Mouse (Mus musculus) intestine, embryonic 16.5 days (tissue): ENCODE data around the gene Zfp202. TPM values are rescaled to one million over a fixed set of nuclear protein-coding genes. Genes with fewer than 3 reads are reported as not detected.
A peak's percentile ranks its signal among the peaks of the same experiment; 100 is the strongest.

Experiments used
- ATAC-seq: fragments of 200-750 bp; cut with Nextera tagmentation; 2 replicates; pipeline ENCODE4 v1.8.0; 2017; ENCODE audit warnings: moderate TSS enrichment, moderate library complexity
- H3K27ac ChIP-seq: fragments of 300-500 bp; sonication (generic); 2 replicates; pipeline ENCODE4 v1.5.1; 2014; ENCODE audit warnings: mild to moderate bottlenecking, low read length
- H3K27me3 ChIP-seq: fragments of 300-500 bp; sonication (generic); replicated peaks from 2 replicates; pipeline ENCODE4 v1.6.1; 2014; ENCODE audit warnings: low read length, control low read depth, mixed read lengths; ENCODE audit not compliant: control insufficient read depth, insufficient read depth
- H3K36me3 ChIP-seq: fragments of 300-500 bp; sonication (generic); 2 replicates; pipeline ENCODE4 v1.6.1; 2014; ENCODE audit warnings: low read length, control low read depth; ENCODE audit not compliant: control insufficient read depth, insufficient read depth
- H3K4me1 ChIP-seq: fragments of 300-500 bp; sonication (generic); 2 replicates; pipeline ENCODE4 v1.6.1; 2014; ENCODE audit warnings: low read length, control low read depth, mixed read lengths; ENCODE audit not compliant: control insufficient read depth, insufficient read depth
- H3K4me2 ChIP-seq: fragments of 300-500 bp; sonication (generic); 2 replicates; pipeline ENCODE4 v1.6.1; 2014; ENCODE audit warnings: low read depth, low read length, control low read depth
- H3K4me3 ChIP-seq: fragments of 300-500 bp; sonication (generic); 2 replicates; pipeline ENCODE4 v1.5.1; 2014; ENCODE audit warnings: mild to moderate bottlenecking, low read length
- H3K9ac ChIP-seq: fragments of 300-500 bp; sonication (generic); 2 replicates; pipeline ENCODE4 v1.6.1; 2014; ENCODE audit warnings: low read depth, low read length
- H3K9me3 ChIP-seq: fragments of 300-500 bp; sonication (generic); 2 replicates; pipeline ENCODE4 v1.6.1; 2016; ENCODE audit warnings: low read length, control low read depth; ENCODE audit not compliant: control insufficient read depth
- WGBS: fragments of 180-500 bp; shearing (Covaris S2); extraction: QIAGEN DNeasy Blood & Tissue Kit; methylation state at CpG from one replicate; pipeline ENCODE4 v1.1.7; 2014; 5-methylcytosine and 5-hydroxymethylcytosine counted together
- polyA plus RNA-seq: library from polyadenylated mRNA; unstranded; fragments of >200 nt; fragmentation: Nextera tagmentation; extraction: Ambion mirVana; gene quantifications from 2 replicates; pipeline ENCODE4 v1.2.1, GENCODE M21; 2015

The Zfp202 gene
- polyA plus RNA-seq, 1 experiment from 2014 or later = 3.1 TPM

DNA sequence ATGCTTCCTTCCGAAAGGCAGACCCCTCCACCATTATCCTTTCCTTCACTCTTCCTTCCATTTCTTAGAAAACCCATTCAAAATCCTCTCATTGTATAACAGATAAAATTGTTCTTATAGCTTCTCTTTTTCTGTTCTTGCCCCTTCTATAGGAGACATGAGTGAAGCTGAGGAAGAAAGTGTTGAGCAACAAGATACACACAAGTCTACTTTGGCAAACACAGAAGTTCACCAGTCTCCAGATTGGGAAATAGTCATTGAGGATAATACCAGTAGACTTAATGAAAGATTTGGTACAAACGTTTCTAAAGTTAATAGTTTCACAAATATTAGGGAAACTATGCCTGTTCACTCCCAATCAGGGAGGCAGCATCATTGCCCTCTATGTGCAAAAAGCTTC is 18.6 kb downstream of the Zfp202 start:
- H3K4me3 ChIP-seq = no peak overlapping the region
- no peak for ATAC-seq
- no peaks in the 10 kb centered on the region for H3K9me3 ChIP-seq
- no peak overlapping the region for H3K9ac ChIP-seq
- H3K27ac ChIP-seq = no peak overlapping the region
- no peaks in the 10 kb centered on the region for H3K4me1 ChIP-seq
- WGBS = 90% methylated on average over 2 of the region's 2 CpGs
- no peak overlapping the region for H3K4me2 ChIP-seq
- no peaks in the 10 kb centered on the region for H3K27me3 ChIP-seq
- peaks cover 3% of the 10 kb centered on the region; the same call in 1 of the 2 replicates for H3K36me3 ChIP-seq

DNA sequence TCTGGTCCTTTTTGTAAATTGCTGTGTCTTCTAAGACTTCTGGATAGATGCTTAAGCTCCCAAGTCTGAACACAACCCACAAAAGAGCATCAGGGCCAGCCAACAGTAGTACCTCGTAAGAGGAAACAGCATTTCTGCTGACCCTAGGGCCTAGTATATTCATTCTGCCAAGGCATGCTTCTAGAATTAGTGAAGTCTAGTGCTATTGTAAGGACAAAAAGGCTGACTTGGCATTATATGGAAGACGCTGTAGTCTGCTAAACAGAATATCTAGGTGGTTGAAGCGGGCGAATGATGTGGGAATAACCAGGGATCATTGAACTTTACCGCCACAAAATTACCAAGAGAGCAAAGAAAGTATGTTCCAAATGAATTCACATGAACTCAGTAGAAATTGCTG is 21.9 kb downstream of the Zfp202 start:
- Histone ChIP-seq H3K4me2 (no peak overlapping the region), H3K27ac (no peak overlapping the region), H3K36me3 (peaks cover 3% of the 10 kb centered on the region; the same call in 1 of the 2 replicates), H3K9ac (no peak overlapping the region), H3K4me1 (no peaks in the 10 kb centered on the region), H3K27me3 (no peaks in the 10 kb centered on the region), H3K4me3 (no peak overlapping the region), H3K9me3 (no peaks in the 10 kb centered on the region)
- WGBS = 92% methylated on average over 5 of the region's 5 CpGs
- no peak for ATAC-seq

DNA sequence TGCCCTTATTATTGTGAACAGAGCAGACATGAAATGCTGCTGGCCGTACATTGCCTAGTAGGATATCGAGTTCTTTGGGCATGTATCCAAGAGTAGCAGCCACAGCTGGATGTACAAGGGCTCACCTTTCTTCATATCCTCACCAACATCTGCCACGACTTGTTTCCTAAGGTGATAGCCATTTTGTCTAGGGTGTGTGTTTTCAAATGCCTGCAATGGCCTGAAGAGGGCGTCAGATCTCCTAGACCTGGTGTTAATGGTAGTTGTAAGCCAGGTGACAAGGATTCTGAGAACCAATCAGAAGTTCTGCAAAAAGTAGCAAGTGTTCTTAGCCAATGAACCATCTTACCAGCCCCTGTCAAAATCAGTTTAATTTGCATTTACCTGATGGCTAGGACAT is 24.5 kb downstream of the Zfp202 start:
- Histone ChIP-seq H3K9me3 (no peaks in the 10 kb centered on the region), H3K4me1 (no peaks in the 10 kb centered on the region), H3K27me3 (no peaks in the 10 kb centered on the region), H3K36me3 (no peaks in the 10 kb centered on the region), H3K9ac (no peak overlapping the region), H3K27ac (no peak overlapping the region), H3K4me2 (no peak overlapping the region), H3K4me3 (no peak overlapping the region)
- ATAC-seq = no peak
- WGBS = 67% methylated on average over 4 of the region's 4 CpGs

DNA sequence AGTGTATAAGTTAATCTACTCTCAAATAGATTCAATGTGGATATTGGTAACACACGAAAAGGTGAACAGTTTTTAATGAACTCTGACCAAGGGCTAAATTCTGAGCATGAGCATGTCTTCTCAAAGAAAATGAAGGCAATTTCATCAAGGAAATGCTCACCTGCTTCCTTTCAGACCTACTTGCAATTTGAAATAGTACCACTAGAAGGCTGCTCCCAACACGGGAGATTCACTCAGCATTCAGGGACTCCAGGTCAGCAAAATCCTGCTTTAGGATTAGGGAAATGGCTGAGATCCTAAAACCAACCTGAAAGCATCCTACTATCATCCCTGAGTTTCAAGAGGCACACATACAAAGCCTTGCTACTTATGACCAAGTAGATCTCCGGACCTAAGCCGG is 32.2 kb downstream of the Zfp202 start:
- no peak overlapping the region for H3K4me2 ChIP-seq
- no peaks in the 10 kb centered on the region for H3K36me3 ChIP-seq
- no peak overlapping the region for H3K27ac ChIP-seq
- whole genome bisulfite sequencing = 67% methylated on average over 4 of the region's 4 CpGs
- no peaks in the 10 kb centered on the region for H3K27me3 ChIP-seq
- no peak overlapping the region for H3K4me3 ChIP-seq
- ATAC-seq = no peak
- no peaks in the 10 kb centered on the region for H3K9me3 ChIP-seq
- H3K4me1 ChIP-seq = no peaks in the 10 kb centered on the region
- no peak overlapping the region for H3K9ac ChIP-seq

DNA sequence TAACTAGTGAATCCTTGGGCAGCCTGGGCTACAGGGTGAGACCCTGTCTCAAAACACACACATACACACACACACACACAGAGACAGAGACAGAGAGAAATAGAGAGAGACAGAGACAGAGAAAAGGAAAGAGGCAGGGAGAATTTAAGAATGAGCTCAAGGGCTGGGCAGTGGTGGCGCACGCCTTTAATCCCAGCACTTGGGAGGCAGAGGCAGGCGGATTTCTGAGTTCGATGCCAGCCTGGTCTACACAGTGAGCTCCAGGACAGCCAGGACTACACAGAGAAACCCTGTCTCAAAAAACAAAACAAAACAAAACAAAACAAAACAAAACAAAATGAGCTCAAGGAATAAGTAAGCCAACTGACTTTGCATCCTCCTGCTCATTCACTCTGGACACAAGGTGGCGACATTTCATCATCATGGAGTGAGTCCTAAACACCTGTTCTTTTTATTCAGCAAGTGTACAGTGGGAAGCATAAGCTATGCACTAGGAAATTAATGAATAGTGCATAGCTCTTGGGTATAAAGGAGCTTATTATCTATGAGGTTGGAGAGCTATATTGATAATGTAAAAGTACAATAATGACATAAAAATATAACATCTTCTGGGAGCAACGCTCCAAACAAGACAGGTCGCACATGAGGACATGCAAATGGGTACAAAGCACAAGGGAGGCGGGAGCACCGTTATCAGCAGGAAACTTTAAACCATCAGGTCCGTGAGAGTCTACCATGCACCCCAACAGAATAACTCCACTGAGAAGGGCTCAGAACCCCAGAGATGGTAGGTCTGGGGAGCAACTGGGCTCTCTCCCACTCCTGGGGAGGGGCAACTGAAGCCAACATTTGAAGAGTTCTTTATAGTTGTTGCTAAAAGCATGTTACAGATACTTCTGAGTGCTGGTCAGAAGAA is 36.0 kb downstream of the Zfp202 start:
- Histone ChIP-seq H3K9me3 (no peaks in the 10 kb centered on the region), H3K36me3 (no peaks in the 10 kb centered on the region), H3K27me3 (no peaks in the 10 kb centered on the region), H3K4me3 (no peak overlapping the region), H3K4me1 (no peaks in the 10 kb centered on the region), H3K27ac (no peak overlapping the region), H3K4me2 (no peak overlapping the region), H3K9ac (no peak overlapping the region)
- WGBS = 71% methylated on average over 10 of the region's 10 CpGs
- ATAC-seq = peak; percentile 71; the same call in 1 of the 2 replicates

DNA sequence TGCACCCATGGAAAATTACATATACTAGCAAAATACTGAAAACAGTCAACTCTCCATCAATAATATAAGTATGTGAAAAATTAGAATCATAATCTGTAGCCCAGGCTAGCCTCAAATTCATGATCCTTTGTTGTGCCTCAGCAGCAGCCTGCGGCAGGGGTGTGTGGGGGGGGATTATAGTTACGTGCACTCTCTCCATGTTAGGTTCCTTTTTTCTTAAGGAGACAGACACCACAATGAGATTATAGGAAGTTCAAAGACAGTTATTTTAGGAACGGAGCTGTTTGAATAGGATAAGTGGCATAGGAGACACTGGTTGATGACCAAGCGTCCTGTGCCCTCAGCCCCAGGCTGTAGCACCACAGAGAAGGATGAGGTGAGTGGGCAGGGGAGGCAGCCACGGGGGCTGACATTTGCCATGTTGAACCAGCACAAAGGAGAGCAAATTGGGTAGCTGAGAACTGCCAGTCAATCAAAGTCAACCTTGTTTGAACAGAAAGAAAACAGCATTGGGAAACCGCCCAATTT is 36.8 kb downstream of the Zfp202 start:
- H3K9me3 ChIP-seq = no peaks in the 10 kb centered on the region
- H3K4me2 ChIP-seq = no peak overlapping the region
- no peaks in the 10 kb centered on the region for H3K27me3 ChIP-seq
- H3K36me3 ChIP-seq = no peaks in the 10 kb centered on the region
- no peak overlapping the region for H3K4me3 ChIP-seq
- H3K27ac ChIP-seq = no peak overlapping the region
- no peaks in the 10 kb centered on the region for H3K4me1 ChIP-seq
- no peak for ATAC-seq
- WGBS = 64% methylated on average over 6 of the region's 6 CpGs
- H3K9ac ChIP-seq = no peak overlapping the region

DNA sequence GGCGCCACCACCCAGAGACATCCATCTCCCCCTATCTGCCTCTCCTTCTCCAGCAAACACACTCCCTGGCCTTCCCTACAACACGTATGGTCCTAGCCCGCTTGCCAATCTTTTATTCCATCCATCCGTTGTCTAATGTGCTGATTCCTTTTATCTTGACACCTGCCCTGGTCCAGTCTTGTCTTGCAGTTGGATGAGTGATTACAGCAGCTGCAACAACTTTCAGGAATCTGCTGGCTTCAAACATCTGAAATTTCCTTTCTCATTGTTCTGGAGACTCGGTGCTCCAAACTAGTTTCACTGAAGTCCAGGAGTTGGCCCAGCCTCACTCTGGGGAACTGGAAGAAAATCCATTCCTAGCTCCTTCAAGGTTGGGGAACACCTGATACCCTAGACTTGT is 37.4 kb downstream of the Zfp202 start:
- Histone ChIP-seq H3K27me3 (no peaks in the 10 kb centered on the region), H3K9me3 (no peaks in the 10 kb centered on the region), H3K4me3 (no peak overlapping the region), H3K9ac (no peak overlapping the region), H3K4me1 (no peaks in the 10 kb centered on the region), H3K4me2 (no peak overlapping the region), H3K36me3 (no peaks in the 10 kb centered on the region), H3K27ac (no peak overlapping the region)
- 80% methylated on average over 5 of the region's 5 CpGs for WGBS
- ATAC-seq = no peak

DNA sequence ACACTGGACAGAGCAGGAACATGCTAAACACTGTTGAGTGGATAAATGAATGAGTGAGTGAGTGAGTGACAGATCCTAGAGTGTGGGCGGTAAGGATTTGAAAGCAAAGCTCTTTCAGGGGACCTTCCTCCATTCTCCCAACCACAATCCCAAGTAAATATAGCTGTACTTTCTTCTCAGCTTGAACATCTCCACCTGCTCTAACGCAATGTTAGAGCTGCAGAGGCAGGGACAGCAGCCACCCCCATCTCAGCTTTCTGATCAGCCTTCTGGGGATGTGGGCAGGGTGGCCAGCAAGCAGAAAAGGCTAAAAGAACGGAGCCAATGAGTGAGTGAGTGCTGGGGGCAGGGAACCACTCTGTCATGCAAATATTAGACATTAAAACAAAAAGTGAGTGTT is 38.9 kb downstream of the Zfp202 start:
- no peak overlapping the region for H3K9ac ChIP-seq
- H3K27ac ChIP-seq = no peak overlapping the region
- no peaks in the 10 kb centered on the region for H3K9me3 ChIP-seq
- no peak overlapping the region for H3K4me2 ChIP-seq
- H3K36me3 ChIP-seq = no peaks in the 10 kb centered on the region
- ATAC-seq = no peak
- H3K27me3 ChIP-seq = no peaks in the 10 kb centered on the region
- no peaks in the 10 kb centered on the region for H3K4me1 ChIP-seq
- WGBS = 78% methylated on average over 3 of the region's 3 CpGs
- no peak overlapping the region for H3K4me3 ChIP-seq

DNA sequence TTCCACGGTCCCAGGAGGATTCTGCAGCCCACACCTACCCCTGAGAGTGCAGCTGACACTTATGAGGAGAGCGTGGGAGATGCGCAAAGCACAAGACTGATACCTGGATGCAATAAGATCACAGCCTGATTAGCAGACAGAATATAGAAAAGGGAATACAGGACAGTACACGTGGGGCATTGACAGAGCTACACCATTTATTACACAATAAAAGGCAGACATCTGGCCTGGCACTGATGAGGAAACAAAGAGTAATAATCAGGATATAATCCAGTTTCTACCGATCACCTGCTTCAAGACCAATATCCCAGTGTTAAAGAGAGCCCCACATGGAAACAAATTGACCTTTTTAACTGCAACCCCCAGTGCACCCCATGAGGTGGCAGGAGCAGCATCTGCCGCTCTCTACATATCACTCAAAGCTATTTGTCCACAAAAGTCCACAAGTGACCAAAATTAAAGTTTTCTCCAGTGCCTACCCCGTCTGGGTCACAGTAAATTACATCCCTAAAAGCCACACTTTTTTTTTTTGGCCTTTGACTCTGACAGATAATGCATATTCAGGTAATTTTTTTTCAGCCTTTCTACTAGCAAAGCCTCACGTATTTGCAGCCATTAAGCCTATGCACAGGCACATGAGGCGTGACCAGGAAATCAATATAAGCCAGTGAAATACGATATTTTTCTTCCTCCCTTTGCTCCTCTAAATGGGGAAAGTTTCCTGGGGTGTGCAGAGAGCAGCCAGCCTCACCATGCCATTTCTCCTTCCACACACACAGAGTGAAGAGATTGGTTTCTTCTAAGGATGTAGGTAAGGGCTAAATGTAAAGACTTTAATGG is 42.3 kb downstream of the Zfp202 start:
- no peak overlapping the region for H3K4me3 ChIP-seq
- H3K4me1 ChIP-seq = no peaks in the 10 kb centered on the region
- no peak overlapping the region for H3K4me2 ChIP-seq
- no peaks in the 10 kb centered on the region for H3K27me3 ChIP-seq
- H3K36me3 ChIP-seq = no peaks in the 10 kb centered on the region
- H3K9me3 ChIP-seq = no peaks in the 10 kb centered on the region
- H3K9ac ChIP-seq = no peak overlapping the region
- H3K27ac ChIP-seq = no peak overlapping the region
- 58% methylated on average over 10 of the region's 10 CpGs for WGBS
- ATAC-seq = peak; percentile 68
